Comparison of ENCODE assay signal across 24 mouse cellular contexts in the genomic region with DNA sequence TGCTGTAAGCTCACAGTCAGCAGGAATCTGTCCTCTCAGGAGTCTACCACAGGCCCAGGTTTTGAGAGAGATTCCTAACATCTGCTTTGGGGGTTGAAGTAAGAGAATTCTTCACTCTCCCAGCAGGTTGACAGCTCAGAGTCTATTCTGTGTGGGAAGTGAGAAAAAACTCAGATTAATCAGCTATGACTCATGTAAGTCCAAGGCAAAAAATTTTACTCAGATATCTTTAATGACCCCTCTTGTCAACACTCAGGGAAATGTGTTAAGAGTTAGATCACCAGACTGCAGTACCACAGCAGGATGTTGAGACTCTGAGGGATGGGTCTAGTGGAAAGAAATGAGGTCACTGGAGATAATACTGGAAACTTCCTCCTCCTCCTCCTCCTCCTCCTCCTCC.
A peak's percentile ranks its signal among the peaks of the same experiment; 100 is the strongest.
DNase-seq lines count a peak whose midpoint lies in the region; ATAC-seq and TF ChIP-seq lines count a peak whose summit lies in the region.
"Had no signal": no experiment of that assay in that cellular context is flagged by ENCODE, and none has a peak within 500 bp of the region (broad histone marks: within the 10 kb centered on the region; RNA-seq: fewer than 3 reads in every experiment).

No protein-coding gene starts in this region.

- no peak overlapping the region for H3K27ac ChIP-seq in heart, embryonic 12.5 days (ENCODE audit: poor library complexity, severe bottlenecking)
- no peak overlapping the region for H3K27ac ChIP-seq in neural tube, embryonic 15.5 days (replicated peaks)
- H3K27ac ChIP-seq: embryonic facial prominence, embryonic 10.5 days; forebrain, embryonic 12.5 days; hindbrain, embryonic 13.5 days; macrophage; neural tube, embryonic 12.5 days had no signal

- H3K4me1 ChIP-seq in heart, embryonic 12.5 days (replicated peaks), result 0 out of 2 replicates have a peak, but pooled peaks cover 6% of the 10 kb centered on the region
- H3K4me1 ChIP-seq in neural tube, embryonic 15.5 days, result peaks cover 8% of the 10 kb centered on the region; the same call in 1 of the 2 replicates
- H3K4me1 ChIP-seq: neural tube, embryonic 12.5 days had no signal

- no peaks in the 10 kb centered on the region for H3K79me2 ChIP-seq in myocyte (ENCODE audit: control insufficient read depth, insufficient read depth)

- no peaks in the 10 kb centered on the region for H3K36me3 ChIP-seq in heart, embryonic 12.5 days
- no peaks in the 10 kb centered on the region for H3K36me3 ChIP-seq in myocyte (ENCODE audit: control insufficient read depth, insufficient read depth)
- H3K36me3 ChIP-seq in neural tube, embryonic 15.5 days, result no peaks in the 10 kb centered on the region
- H3K36me3 ChIP-seq: embryonic facial prominence, embryonic 10.5 days; forebrain, embryonic 12.5 days; hindbrain, embryonic 13.5 days; neural tube, embryonic 12.5 days had no signal

- H3K4me3 ChIP-seq in heart, embryonic 12.5 days, result no peak overlapping the region
- H3K4me3 ChIP-seq in myocyte, result no peak overlapping the region
- H3K4me3 ChIP-seq in neural tube, embryonic 15.5 days (replicated peaks), result no peak overlapping the region
- H3K4me3 ChIP-seq: embryonic facial prominence, embryonic 10.5 days; forebrain, embryonic 12.5 days; hindbrain, embryonic 13.5 days; neural tube, embryonic 12.5 days had no signal

- no peak overlapping the region for H3ac ChIP-seq in myocyte (ENCODE audit: control insufficient read depth, insufficient read length)

- no peak overlapping the region for H3K4me2 ChIP-seq in heart, embryonic 12.5 days
- peak overlapping the region; percentile 15 for H3K4me2 ChIP-seq in myocyte (ENCODE audit: low read depth)
- H3K4me2 ChIP-seq in neural tube, embryonic 15.5 days, result no peak overlapping the region
- H3K4me2 ChIP-seq: forebrain, embryonic 12.5 days; hindbrain, embryonic 13.5 days; liver, embryonic 11.5 days; midbrain, embryonic 11.5 days; neural tube, embryonic 12.5 days had no signal

- TF ChIP-seq POLR2A in myocyte (IDR thresholded peaks at IDR 0.05; ENCODE audit: insufficient read length, low read depth), result no peak

- peak; percentile 55; the same call in 1 of the 2 replicates for ATAC-seq in heart, embryonic 12.5 days (ENCODE audit: insufficient number of reproducible peaks, low FRiP score)
- ATAC-seq in neural tube, embryonic 15.5 days (ENCODE audit: low FRiP score), result no peak
- ATAC-seq: inflammation-experienced regulatory T-cells, adult 6 months had no signal

- H3K9me3 ChIP-seq in heart, embryonic 12.5 days (replicated peaks), result no peaks in the 10 kb centered on the region
- H3K9me3 ChIP-seq in neural tube, embryonic 15.5 days (replicated peaks), result no peaks in the 10 kb centered on the region
- H3K9me3 ChIP-seq: embryonic facial prominence, embryonic 10.5 days; forebrain, embryonic 12.5 days; hindbrain, embryonic 13.5 days; neural tube, embryonic 12.5 days had no signal

- DNase-seq in heart, adult 11 months, result no peak
- peak; percentile 41 for DNase-seq in layer of hippocampus, adult 9-11 months
- DNase-seq in layer of hippocampus, postnatal 36 days, result no peak
- peak; percentile 30 to 50 for DNase-seq in right cerebral cortex, adult 2 months (ENCODE audit: low spot score in 2 of 2)
- DNase-seq in right cerebral cortex, postnatal 14 days, result no peak
- DNase-seq: adrenal gland, adult 2 months; cerebellum, adult 8-10 months; gastrocnemius, postnatal 36 days; heart, postnatal 10 days; kidney, adult 8-10 months; kidney, postnatal 14 days; lung, adult 18-20 months; thymus, postnatal 25 days had no signal

- H3K9ac ChIP-seq in heart, embryonic 12.5 days, result no peak overlapping the region
- H3K9ac ChIP-seq in neural tube, embryonic 15.5 days (replicated peaks), result no peak overlapping the region
- H3K9ac ChIP-seq: forebrain, embryonic 12.5 days; hindbrain, embryonic 13.5 days; neural tube, embryonic 12.5 days had no signal

- H3K27me3 ChIP-seq in heart, embryonic 12.5 days (replicated peaks), result no peaks in the 10 kb centered on the region
- H3K27me3 ChIP-seq in myocyte (ENCODE audit: control insufficient read depth, insufficient read depth, insufficient read length), result no peaks in the 10 kb centered on the region
- no peaks in the 10 kb centered on the region for H3K27me3 ChIP-seq in neural tube, embryonic 15.5 days (replicated peaks)
- H3K27me3 ChIP-seq: hindbrain, embryonic 13.5 days; neural tube, embryonic 12.5 days had no signal

TF ChIP-seq in myocyte, 11 proteins besides CTCF, POLR2A, EP300 and RAD21:
- TF ChIP-seq TCF3 (IDR thresholded peaks at IDR 0.05; ENCODE audit: insufficient read length, low read depth) (no peak), REST (IDR thresholded peaks at IDR 0.05; ENCODE audit: insufficient read depth, insufficient read length) (no peak), TCF12 (IDR thresholded peaks at IDR 0.05; ENCODE audit: insufficient read depth, poor library complexity, severe bottlenecking) (no peak), MYOG (IDR thresholded peaks at IDR 0.05; ENCODE audit: control insufficient read depth in 1 of 3, insufficient read depth in 1 of 3, insufficient read length in 2 of 3, low read depth in 2 of 3) (no peak), POLR2AphosphoS2 (IDR thresholded peaks at IDR 0.05; ENCODE audit: insufficient read length, low read depth) (no peak)

Comparison
In these comparisons a context has a peak if more than half of its experiments do, and no peak if none do; other contexts are left out.
1. DNase-seq: peak in layer of hippocampus, adult 9-11 months (single experiment) and right cerebral cortex, adult 2 months (2 of 2); none in heart, adult 11 months (single experiment), layer of hippocampus, postnatal 36 days (0 of 2) and right cerebral cortex, postnatal 14 days (single experiment).